Mouse (Mus musculus) olfactory bulb, adult 2 months (tissue): Measurements from ENCODE around the gene Atf7ip2. TPM values are rescaled to one million over a fixed set of nuclear protein-coding genes. Genes with fewer than 3 reads are reported as not detected.
"Not testable (repeated sequence)": the region's sequence is repeated elsewhere in the genome, so short reads cannot be mapped to it uniquely, and the experiment has no call there.

ENCODE experiments used
- H3K27ac ChIP-seq: fragments of 200-500 bp; 2 replicates; pipeline ENCODE4 v1.5.1; 2012; ENCODE audit warnings: low read depth, low read length; ENCODE audit not compliant: insufficient read depth
- H3K4me1 ChIP-seq: fragments of 200-500 bp; 2 replicates; pipeline ENCODE4 v1.6.1; 2012; ENCODE audit warnings: low read length; ENCODE audit not compliant: control insufficient read depth, insufficient read depth
- H3K4me3 ChIP-seq: fragments of 200-500 bp; 2 replicates; pipeline ENCODE4 v1.5.1; 2012; ENCODE audit warnings: mild to moderate bottlenecking, low read depth, low read length, moderate library complexity; ENCODE audit not compliant: insufficient read depth
- CTCF ChIP-seq: fragments of 200-500 bp; IDR thresholded peaks from 2 replicates; pipeline ENCODE4 v1.5.1; 2012; ENCODE audit warnings: low read depth, mild to moderate bottlenecking, low read length, moderate library complexity; ENCODE audit not compliant: insufficient read depth
- POLR2A ChIP-seq: fragments of 200-500 bp; IDR thresholded peaks from 2 replicates; pipeline ENCODE4 v1.6.1; 2012; ENCODE audit warnings: mild to moderate bottlenecking, low read depth, low read length, moderate library complexity; ENCODE audit not compliant: insufficient read depth
- WGBS: fragments of 180-500 bp; shearing (Covaris S2); methylation state at CpG from one replicate; pipeline ENCODE4 v1.1.7; 2018; 5-methylcytosine and 5-hydroxymethylcytosine counted together
- polyA plus RNA-seq: library from polyadenylated mRNA; stranded (reverse); fragments of >200 nt; gene quantifications from 2 replicates; pipeline ENCODE4 v1.2.4, GENCODE M21; 2012; ENCODE audit warnings: low replicate concordance; ENCODE audit not compliant: missing spikeins, insufficient read depth, insufficient read length

The Atf7ip2 gene
- polyA plus RNA-seq, 1 experiment, result not detected

GRCm38 (mm10) chr16:10227361-10227760 lies 34.8 kb downstream of the Atf7ip2 start:
- no peak for TF ChIP-seq CTCF
- no peak for TF ChIP-seq POLR2A
- H3K4me3 ChIP-seq, result no peak overlapping the region
- 21% methylated on average over 2 of the region's 2 CpGs for WGBS
- no peaks in the 10 kb centered on the region for H3K4me1 ChIP-seq
- no peak overlapping the region for H3K27ac ChIP-seq

GRCm38 (mm10) chr16:10236601-10237000 lies 44.1 kb downstream of the Atf7ip2 start:
- Histone ChIP-seq H3K4me1 (no peaks in the 10 kb centered on the region), H3K27ac (no peak overlapping the region), H3K4me3 (no peak overlapping the region)
- TF ChIP-seq POLR2A (no peak), CTCF (no peak)

- 30% methylated on average over 1 of the region's 1 CpGs for WGBS
- H3K27ac ChIP-seq, result no peak overlapping the region
- H3K4me3 ChIP-seq, result no peak overlapping the region
- no peaks in the 10 kb centered on the region for H3K4me1 ChIP-seq
- no peak for TF ChIP-seq POLR2A
- no peak for TF ChIP-seq CTCF
These were observed 61.5 kb downstream of the Atf7ip2 start for GRCm38 (mm10) chr16:10253993-10254392.

- no peak overlapping the region for H3K27ac ChIP-seq
- H3K4me1 ChIP-seq, result no peaks in the 10 kb centered on the region
- H3K4me3 ChIP-seq, result no peak overlapping the region
- TF ChIP-seq POLR2A (no peak), CTCF (no peak)
- WGBS, result 18% methylated on average over 3 of the region's 3 CpGs
These were observed 79.7 kb downstream of the Atf7ip2 start for GRCm38 (mm10) chr16:10272256-10272655.

- TF ChIP-seq POLR2A (no peak), CTCF (no peak)
- no peak overlapping the region for H3K27ac ChIP-seq
- H3K4me1 ChIP-seq, result no peaks in the 10 kb centered on the region
- 70% methylated on average over 4 of the region's 4 CpGs for WGBS
- no peak overlapping the region for H3K4me3 ChIP-seq
These were observed 82.0 kb downstream of the Atf7ip2 start for GRCm38 (mm10) chr16:10274465-10274864.

- not testable (repeated sequence) for H3K4me1 ChIP-seq, H3K27ac ChIP-seq, H3K4me3 ChIP-seq
- WGBS, result 79% methylated on average over 5 of the region's 5 CpGs
These were observed 84.3 kb downstream of the Atf7ip2 start for GRCm38 (mm10) chr16:10276778-10277177.

- H3K4me1 ChIP-seq, result no peaks in the 10 kb centered on the region
- TF ChIP-seq POLR2A, result no peak
- TF ChIP-seq CTCF, result peak; percentile 15; the same call in 1 of the 2 replicates
- no peak overlapping the region for H3K27ac ChIP-seq
- no peak overlapping the region for H3K4me3 ChIP-seq
- WGBS, result 51% methylated on average over 12 of the region's 12 CpGs
These were observed 87.9 kb downstream of the Atf7ip2 start for GRCm38 (mm10) chr16:10280286-10280951.

- Histone ChIP-seq H3K4me3 (no peak overlapping the region), H3K4me1 (peaks cover 3% of the 10 kb centered on the region), H3K27ac (no peak overlapping the region)
- WGBS, result 95% methylated on average over 3 of the region's 3 CpGs
- TF ChIP-seq CTCF (no peak), POLR2A (no peak)
These were observed 89.4 kb downstream of the Atf7ip2 start for GRCm38 (mm10) chr16:10281890-10282289.

GRCm38 (mm10) chr16:10286513-10287268 lies 94.2 kb downstream of the Atf7ip2 start:
- TF ChIP-seq CTCF (no peak), POLR2A (no peak)
- WGBS, result 54% methylated on average over 9 of the region's 9 CpGs

GRCm38 (mm10) chr16:10288115-10288514 lies 95.6 kb downstream of the Atf7ip2 start:
- no peak overlapping the region for H3K4me3 ChIP-seq
- 96% methylated on average over 6 of the region's 6 CpGs for WGBS
- H3K4me1 ChIP-seq, result peaks cover 3% of the 10 kb centered on the region
- no peak for TF ChIP-seq CTCF
- TF ChIP-seq POLR2A, result no peak
- no peak overlapping the region for H3K27ac ChIP-seq

More at GRCm38 (mm10) chr16:10286513-10287268, 94.2 kb downstream of the Atf7ip2 start:
- Histone ChIP-seq H3K27ac (no peak overlapping the region), H3K4me1 (peaks cover 3% of the 10 kb centered on the region), H3K4me3 (no peak overlapping the region)
